ENCODE assay signal across 19 mouse cellular contexts in genomic region chr5:90988592-90988991, GRCm38 (mm10). TPM values are rescaled to one million over a fixed set of nuclear protein-coding genes. Genes with fewer than 3 reads are reported as not detected.
"Had no signal": no experiment of that assay in that cellular context is flagged by ENCODE, and none has a peak within 500 bp of the region (broad histone marks: within the 10 kb centered on the region; RNA-seq: fewer than 3 reads in every experiment).

No protein-coding gene starts in this region.

- H3K4me3 ChIP-seq: midbrain, embryonic 13.5 days; midbrain, embryonic 15.5 days; neural tube, embryonic 13.5 days; neural tube, embryonic 15.5 days; stomach, embryonic 15.5 days had no signal

- DNase-seq: lung, adult 18-20 months; lung, embryonic 14.5 days; lung, postnatal 14 days; lung, postnatal 36 days; right cerebral cortex, postnatal 14 days; thymus, adult 2 months; thymus, postnatal 25 days; thymus, postnatal 4 days had no signal

- H3K27me3 ChIP-seq: midbrain, embryonic 13.5 days; midbrain, embryonic 15.5 days; neural tube, embryonic 13.5 days; neural tube, embryonic 15.5 days; stomach, embryonic 15.5 days had no signal

- H3K36me3 ChIP-seq: midbrain, embryonic 15.5 days; stomach, embryonic 15.5 days had no signal

- H3K4me2 ChIP-seq: lung, embryonic 14.5 days; midbrain, embryonic 11.5 days; midbrain, embryonic 13.5 days; midbrain, embryonic 15.5 days; neural tube, embryonic 13.5 days; neural tube, embryonic 15.5 days; stomach, embryonic 15.5 days had no signal

RNA-seq across cellular contexts. Expression of gene Epgn, which starts 38.7 kb away (rescaled TPM):
- total RNA-seq: monocyte, adult 5-6 weeks had no signal
- polyA plus RNA-seq: liver, embryonic 16.5 days; lung, embryonic 14.5 days; macrophage; midbrain, embryonic 15.5 days; midbrain, postnatal 0 days; neural tube, embryonic 15.5 days; spleen, adult 2 months had no signal
